Mouse (Mus musculus): ENCODE results near the gene B230104I21Rik. TPM values are rescaled to one million over a fixed set of nuclear protein-coding genes. Genes with fewer than 3 reads are reported as not detected.
A peak's percentile ranks its signal among the peaks of the same experiment; 100 is the strongest.

B230104I21Rik gene
- polyA plus RNA-seq, 1 experiment from 2014 or later: not detected

GRCm38 (mm10) chr4:154358370-154358769 lies 22.4 kb downstream of the B230104I21Rik start:
- no peak overlapping the region for H3K9ac ChIP-seq
- no peaks in the 10 kb centered on the region for H3K27me3 ChIP-seq
- peaks cover 28% of the 10 kb centered on the region for H3K36me3 ChIP-seq
- H3K27ac ChIP-seq: no peak overlapping the region
- no peak for ATAC-seq (ENCODE audit: low FRiP score, low read depth)
- H3K9me3 ChIP-seq: no peaks in the 10 kb centered on the region
- no peak overlapping the region for H3K4me2 ChIP-seq (replicated peaks)
- peaks cover 19% of the 10 kb centered on the region for H3K4me1 ChIP-seq
- no peak overlapping the region for H3K4me3 ChIP-seq
- 57% methylated on average over 5 of the region's 5 CpGs for WGBS

GRCm38 (mm10) chr4:154358816-154359215 lies 22.9 kb downstream of the B230104I21Rik start:
- H3K4me2 ChIP-seq (replicated peaks): no peak overlapping the region
- H3K9ac ChIP-seq: no peak overlapping the region
- H3K27me3 ChIP-seq: no peaks in the 10 kb centered on the region
- peaks cover 23% of the 10 kb centered on the region for H3K4me1 ChIP-seq
- WGBS: 41% methylated on average over 11 of the region's 11 CpGs
- no peak overlapping the region for H3K27ac ChIP-seq
- H3K4me3 ChIP-seq: no peak overlapping the region
- no peaks in the 10 kb centered on the region for H3K9me3 ChIP-seq
- H3K36me3 ChIP-seq: peaks cover 29% of the 10 kb centered on the region
- ATAC-seq (ENCODE audit: low FRiP score, low read depth): peak; percentile 48; the same call in 1 of the 2 replicates

DNA sequence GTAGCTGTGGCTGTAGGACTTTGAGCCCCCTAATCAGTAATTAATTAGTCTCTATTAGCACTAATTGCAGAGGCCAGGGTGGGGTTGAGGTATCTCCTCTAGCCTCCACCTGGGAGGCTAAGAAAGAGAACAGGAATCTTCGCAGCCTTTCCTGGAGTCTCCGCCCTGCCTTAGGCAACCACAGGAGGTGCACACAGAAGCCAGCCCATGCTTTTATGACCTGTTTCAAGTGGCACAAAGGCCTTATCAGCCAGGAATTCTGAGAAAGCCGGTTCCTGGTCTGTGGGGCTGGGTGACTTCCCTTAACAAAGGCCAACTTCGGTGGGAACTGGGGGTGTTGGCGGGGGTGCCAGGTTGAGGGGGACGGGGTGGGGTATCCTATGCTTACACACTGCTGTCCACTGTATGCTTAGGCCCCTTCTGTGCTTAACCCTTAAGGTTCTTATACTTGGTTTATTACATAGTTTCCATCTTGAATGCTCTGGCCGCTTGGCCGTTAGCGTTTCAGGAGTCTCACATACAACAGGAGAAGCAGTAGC lies 23.9 kb downstream of the B230104I21Rik start:
- H3K4me3 ChIP-seq: no peak overlapping the region
- peak overlapping the region; percentile 2; the same call in 1 of the 2 replicates for H3K9ac ChIP-seq
- peaks cover 29% of the 10 kb centered on the region for H3K36me3 ChIP-seq
- ATAC-seq (ENCODE audit: low FRiP score, low read depth): no peak
- H3K27me3 ChIP-seq: no peaks in the 10 kb centered on the region
- WGBS: 63% methylated on average over 9 of the region's 9 CpGs
- no peaks in the 10 kb centered on the region for H3K9me3 ChIP-seq
- no peak overlapping the region for H3K4me2 ChIP-seq (replicated peaks)
- peaks cover 28% of the 10 kb centered on the region for H3K4me1 ChIP-seq
- no peak overlapping the region for H3K27ac ChIP-seq

DNA sequence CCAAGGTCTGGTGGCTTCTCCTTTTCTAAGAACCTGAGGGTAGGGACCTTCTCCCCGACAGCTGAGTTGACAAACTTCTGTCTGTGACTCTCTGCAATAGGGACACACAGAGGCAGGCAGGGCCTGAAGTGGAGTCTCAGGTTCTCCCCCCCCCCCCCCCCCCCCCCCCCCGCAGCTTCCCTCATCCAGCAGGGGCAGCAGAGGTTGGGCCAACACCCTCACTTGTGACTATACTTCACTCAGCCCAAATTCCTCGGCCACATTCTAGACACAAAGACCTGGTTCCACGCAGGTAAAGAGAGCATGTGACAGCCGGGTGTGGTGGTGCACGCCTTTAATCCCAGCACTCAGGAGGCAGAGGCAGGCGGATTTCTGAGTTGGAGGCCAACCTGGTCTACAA lies 24.5 kb downstream of the B230104I21Rik start:
- no peak overlapping the region for H3K27ac ChIP-seq
- no peak overlapping the region for H3K9ac ChIP-seq
- H3K4me1 ChIP-seq: peaks cover 30% of the 10 kb centered on the region
- 86% methylated on average over 6 of the region's 7 CpGs for WGBS
- no peak for ATAC-seq (ENCODE audit: low FRiP score, low read depth)
- no peak overlapping the region for H3K4me2 ChIP-seq (replicated peaks)
- no peaks in the 10 kb centered on the region for H3K9me3 ChIP-seq
- H3K27me3 ChIP-seq: no peaks in the 10 kb centered on the region
- H3K36me3 ChIP-seq: peaks cover 31% of the 10 kb centered on the region
- no peak overlapping the region for H3K4me3 ChIP-seq

- Histone ChIP-seq H3K27me3 (no peaks in the 10 kb centered on the region), H3K27ac (no peak overlapping the region), H3K4me3 (no peak overlapping the region), H3K4me2 (replicated peaks) (no peak overlapping the region), H3K36me3 (peaks cover 35% of the 10 kb centered on the region), H3K9ac (no peak overlapping the region), H3K9me3 (no peaks in the 10 kb centered on the region), H3K4me1 (peaks cover 30% of the 10 kb centered on the region)
- 82% methylated on average over 3 of the region's 3 CpGs for WGBS
- ATAC-seq (ENCODE audit: low FRiP score, low read depth): no peak
Measured at GRCm38 (mm10) chr4:154360850-154361249, 24.9 kb downstream of the B230104I21Rik start.

- no peak for ATAC-seq (ENCODE audit: low FRiP score, low read depth)
- Histone ChIP-seq H3K36me3 (peaks cover 37% of the 10 kb centered on the region), H3K4me2 (replicated peaks) (no peak overlapping the region), H3K27me3 (no peaks in the 10 kb centered on the region), H3K9ac (no peak overlapping the region), H3K9me3 (no peaks in the 10 kb centered on the region), H3K4me1 (peaks cover 24% of the 10 kb centered on the region), H3K4me3 (no peak overlapping the region), H3K27ac (no peak overlapping the region)
- WGBS: 89% methylated on average over 2 of the region's 2 CpGs
Measured at GRCm38 (mm10) chr4:154364752-154365151, 28.8 kb downstream of the B230104I21Rik start.

DNA sequence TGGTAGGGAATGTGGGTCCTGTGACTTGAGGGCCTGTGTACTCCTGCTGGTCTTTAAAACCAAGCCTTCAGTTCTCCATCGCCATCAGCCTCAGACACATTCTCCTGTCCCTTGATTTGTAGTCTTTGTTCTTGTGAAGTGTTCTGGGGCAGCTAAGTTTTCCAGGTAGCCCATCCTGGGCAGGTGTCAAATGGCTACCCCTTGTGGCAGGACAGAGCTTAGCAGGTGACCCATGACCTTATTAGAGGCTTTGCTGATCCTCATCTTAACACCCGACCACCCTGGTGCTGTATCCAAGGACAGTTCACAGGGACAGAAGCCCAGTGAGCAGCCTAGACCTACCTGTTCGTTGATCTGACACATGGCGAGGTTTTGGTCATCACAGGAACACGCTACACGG lies 30.9 kb downstream of the B230104I21Rik start:
- 86% methylated on average over 6 of the region's 6 CpGs for WGBS
- no peak overlapping the region for H3K27ac ChIP-seq
- no peak overlapping the region for H3K4me2 ChIP-seq (replicated peaks)
- no peaks in the 10 kb centered on the region for H3K9me3 ChIP-seq
- peaks cover 34% of the 10 kb centered on the region for H3K4me1 ChIP-seq
- H3K4me3 ChIP-seq: no peak overlapping the region
- H3K36me3 ChIP-seq: peaks cover 37% of the 10 kb centered on the region
- no peak for ATAC-seq (ENCODE audit: low FRiP score, low read depth)
- H3K27me3 ChIP-seq: no peaks in the 10 kb centered on the region
- H3K9ac ChIP-seq: no peak overlapping the region

- Histone ChIP-seq H3K4me2 (replicated peaks) (no peak overlapping the region), H3K9ac (no peak overlapping the region), H3K4me1 (peaks cover 46% of the 10 kb centered on the region), H3K27ac (no peak overlapping the region), H3K4me3 (no peak overlapping the region), H3K9me3 (no peaks in the 10 kb centered on the region), H3K27me3 (no peaks in the 10 kb centered on the region), H3K36me3 (peaks cover 30% of the 10 kb centered on the region)
- 66% methylated on average over 5 of the region's 5 CpGs for WGBS
- ATAC-seq (ENCODE audit: low FRiP score, low read depth): no peak
Measured at GRCm38 (mm10) chr4:154369089-154369488, 33.2 kb downstream of the B230104I21Rik start.

GRCm38 (mm10) chr4:154370841-154371240 lies 34.9 kb downstream of the B230104I21Rik start:
- Histone ChIP-seq H3K4me3 (no peak overlapping the region), H3K36me3 (peaks cover 14% of the 10 kb centered on the region; the same call in 1 of the 2 replicates), H3K27ac (peak overlapping the region; percentile 17; the same call in 1 of the 2 replicates), H3K9me3 (no peaks in the 10 kb centered on the region), H3K4me2 (replicated peaks) (no peak overlapping the region), H3K27me3 (no peaks in the 10 kb centered on the region), H3K9ac (no peak overlapping the region), H3K4me1 (peaks cover 40% of the 10 kb centered on the region)
- 51% methylated on average over 8 of the region's 8 CpGs for WGBS
- ATAC-seq (ENCODE audit: low FRiP score, low read depth): no peak

DNA sequence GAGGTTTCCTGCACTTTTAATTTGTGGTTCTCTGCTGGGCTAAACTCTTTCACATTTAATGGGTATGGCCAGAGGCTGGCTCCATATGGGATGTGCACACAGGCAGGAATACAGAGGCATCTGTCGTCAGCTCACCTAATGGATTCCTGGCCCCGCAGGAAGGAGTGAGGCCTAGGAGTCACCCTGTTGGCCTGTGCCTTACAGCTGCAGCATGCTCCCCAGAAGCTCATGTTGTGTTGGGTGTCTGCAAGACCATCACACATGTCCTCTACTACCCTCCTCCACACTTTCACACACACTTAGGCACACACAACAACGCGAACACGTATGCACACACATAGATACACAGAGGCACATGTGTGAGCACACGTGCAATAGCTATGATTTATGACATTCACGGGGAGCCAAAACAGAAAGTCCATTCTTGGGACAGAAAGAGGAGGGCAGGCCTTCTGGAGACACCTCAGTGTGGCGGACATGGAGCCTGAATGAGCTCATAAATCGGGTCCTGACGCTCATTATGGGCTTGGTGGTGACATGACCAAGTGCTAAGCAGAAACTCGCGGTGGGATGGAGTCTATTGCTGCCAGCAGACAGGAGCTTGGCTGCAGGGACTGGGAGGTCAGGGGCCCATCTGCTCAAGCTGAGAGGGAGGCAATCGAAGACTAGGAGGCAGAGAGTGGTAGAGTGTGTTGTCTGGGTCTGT lies 35.8 kb downstream of the B230104I21Rik start:
- peak; percentile 38; the same call in 1 of the 2 replicates for ATAC-seq (ENCODE audit: low FRiP score, low read depth)
- Histone ChIP-seq H3K9ac (0 out of 2 replicates have a peak overlapping the region, but pooled peaks have one; percentile 4), H3K4me3 (no peak overlapping the region), H3K27ac (peak overlapping the region; percentile 22; the same call in 1 of the 2 replicates), H3K27me3 (no peaks in the 10 kb centered on the region), H3K9me3 (no peaks in the 10 kb centered on the region), H3K4me2 (replicated peaks) (no peak overlapping the region), H3K36me3 (peaks cover 9% of the 10 kb centered on the region; the same call in 1 of the 2 replicates), H3K4me1 (peaks cover 37% of the 10 kb centered on the region)
- 25% methylated on average over 13 of the region's 13 CpGs for WGBS

DNA sequence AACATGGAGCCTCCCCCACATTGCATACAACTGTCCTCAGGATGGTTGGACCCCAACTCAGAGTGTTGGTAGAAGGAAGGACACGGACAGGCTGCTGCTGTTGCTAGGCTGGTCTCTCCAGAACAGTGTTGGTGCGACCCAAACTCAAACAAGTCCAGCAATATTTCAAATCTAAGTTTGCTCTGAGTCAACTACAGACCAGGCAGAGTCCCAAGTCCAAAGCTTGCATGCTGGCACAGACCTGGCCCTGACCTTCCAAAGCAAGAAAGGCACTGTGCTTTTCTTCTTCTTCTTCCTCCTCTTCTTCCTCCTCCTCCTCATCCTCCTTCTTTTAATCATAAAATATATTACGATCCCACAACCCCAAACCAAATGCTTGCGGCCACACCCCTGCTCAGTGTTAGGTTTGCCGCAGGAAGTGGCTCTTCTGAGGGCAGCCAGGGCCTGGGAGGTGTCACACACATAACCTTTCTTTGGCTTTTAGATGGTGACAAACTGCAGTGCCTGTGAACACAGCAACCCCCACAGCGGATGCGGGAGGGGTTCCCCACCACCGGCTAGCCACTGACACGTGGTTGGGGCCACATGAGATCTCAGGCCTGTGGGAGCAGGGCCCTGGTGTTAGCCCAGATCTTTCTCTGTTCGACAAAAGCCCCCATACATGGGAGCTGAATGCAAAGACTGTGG lies 40.2 kb downstream of the B230104I21Rik start:
- ATAC-seq (ENCODE audit: low FRiP score, low read depth): no peak
- no peak overlapping the region for H3K4me2 ChIP-seq (replicated peaks)
- WGBS: 75% methylated on average over 10 of the region's 10 CpGs
- H3K27me3 ChIP-seq: no peaks in the 10 kb centered on the region
- H3K4me1 ChIP-seq: peaks cover 34% of the 10 kb centered on the region
- H3K9ac ChIP-seq: no peak overlapping the region
- H3K36me3 ChIP-seq: no peaks in the 10 kb centered on the region
- H3K27ac ChIP-seq: no peak overlapping the region
- no peaks in the 10 kb centered on the region for H3K9me3 ChIP-seq
- no peak overlapping the region for H3K4me3 ChIP-seq

GRCm38 (mm10) chr4:154378876-154379275 lies 42.9 kb downstream of the B230104I21Rik start:
- no peak overlapping the region for H3K9ac ChIP-seq
- no peak overlapping the region for H3K4me2 ChIP-seq (replicated peaks)
- no peak for ATAC-seq (ENCODE audit: low FRiP score, low read depth)
- no peaks in the 10 kb centered on the region for H3K9me3 ChIP-seq
- H3K4me3 ChIP-seq: no peak overlapping the region
- H3K36me3 ChIP-seq: peaks cover 4% of the 10 kb centered on the region; the same call in 1 of the 2 replicates
- no peak overlapping the region for H3K27ac ChIP-seq
- no peaks in the 10 kb centered on the region for H3K27me3 ChIP-seq
- WGBS: 96% methylated on average over 2 of the region's 2 CpGs
- peaks cover 7% of the 10 kb centered on the region; the same call in 1 of the 2 replicates for H3K4me1 ChIP-seq

All from limb, embryonic 13.5 days (tissue).